7 mouse cellular contexts compared by ENCODE assay signal in the genomic region with DNA sequence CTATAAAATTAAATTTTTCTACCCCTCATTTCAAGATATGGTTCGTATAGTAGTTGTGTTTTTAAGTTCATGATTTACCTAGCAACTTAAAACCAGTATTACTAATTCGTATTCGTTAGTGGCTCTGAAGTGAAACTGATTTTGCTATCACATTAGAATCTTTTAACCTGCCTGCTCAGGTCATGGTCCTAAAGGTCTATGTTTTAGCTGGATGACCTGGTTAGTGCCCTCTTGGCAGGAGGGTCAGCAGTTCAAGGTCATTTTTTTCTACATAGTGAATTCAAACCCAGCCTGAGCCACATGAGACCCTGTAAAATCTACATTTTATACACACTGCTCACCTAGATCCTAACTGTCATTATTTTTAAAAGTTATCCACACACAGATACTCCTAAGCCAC.
"Had no signal": no experiment of that assay in that cellular context is flagged by ENCODE, and none has a peak within 500 bp of the region (broad histone marks: within the 10 kb centered on the region; RNA-seq: fewer than 3 reads in every experiment).

No protein-coding gene starts in this region.

- H3K4me3 ChIP-seq: left cerebral cortex, adult 2 months; limb, embryonic 15.5 days; midbrain, embryonic 13.5 days had no signal

- H3K27me3 ChIP-seq: limb, embryonic 15.5 days; midbrain, embryonic 13.5 days had no signal

- H3K4me1 ChIP-seq: midbrain, embryonic 13.5 days had no signal

- H3K27ac ChIP-seq: kidney, postnatal 0 days; left cerebral cortex, adult 2 months; limb, embryonic 15.5 days; liver, embryonic 14.5 days; midbrain, embryonic 13.5 days; stomach, postnatal 0 days had no signal

- ATAC-seq: midbrain, embryonic 13.5 days had no signal

- H3K4me2 ChIP-seq: limb, embryonic 15.5 days; midbrain, embryonic 13.5 days had no signal

- DNase-seq: thymus, postnatal 4 days had no signal

- H3K9ac ChIP-seq: limb, embryonic 15.5 days; liver, embryonic 14.5 days; midbrain, embryonic 13.5 days had no signal

- H3K9me3 ChIP-seq: limb, embryonic 15.5 days had no signal
